Mouse (Mus musculus) embryonic fibroblast, embryonic 13.5 days (primary cell): ENCODE results near the gene Ankrd44.

ENCODE experiments used
- CTCF ChIP-seq: IDR thresholded peaks from 2 replicates; pipeline ENCODE4 v1.5.1; 2011; ENCODE audit warnings: mild to moderate bottlenecking, control low read depth, low read length, moderate library complexity, borderline replicate concordance; ENCODE audit not compliant: insufficient read depth
- POLR2A ChIP-seq: IDR thresholded peaks from 2 replicates; pipeline ENCODE4 v1.6.1; 2011; ENCODE audit warnings: low read depth, mild to moderate bottlenecking, control low read depth, low read length, moderate library complexity

DNA sequence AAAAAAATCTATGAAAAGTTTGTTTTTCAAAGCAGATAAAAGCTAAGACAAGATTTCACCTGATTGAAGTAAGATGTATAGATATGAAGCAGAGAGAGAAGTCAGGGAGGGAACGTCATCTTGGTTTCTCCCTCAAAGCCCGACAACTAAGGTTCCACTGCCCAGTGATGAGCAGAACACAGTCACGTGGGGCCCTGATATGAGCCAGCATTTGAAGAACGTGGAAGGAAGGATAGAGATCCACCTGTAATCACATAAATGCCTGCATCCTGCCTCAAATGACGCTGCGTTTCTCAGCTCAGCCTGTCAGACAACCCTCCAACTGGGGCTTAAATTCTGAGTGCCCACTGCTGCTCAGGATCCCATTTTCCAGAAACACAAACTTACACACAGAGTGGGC, 52.1 kb downstream of the Ankrd44 start:
- no peak for TF ChIP-seq CTCF
- no peak for TF ChIP-seq POLR2A
